Mouse (Mus musculus) kidney, adult 10 weeks (tissue): ENCODE results near the gene Dnase1. TPM values are rescaled to one million over a fixed set of nuclear protein-coding genes. Genes with fewer than 3 reads are reported as not detected.

Experiments used
- polyA plus RNA-seq: library from polyadenylated mRNA; stranded (reverse); fragments of 350-450 nt; fragmentation: Illumina TruSeq; extraction: RNeasy Lipid Tissue Mini Kit (QIAGEN cat#74804); gene quantifications from one replicate; pipeline ENCODE4 v1.2.3, GENCODE M21; 2014; ENCODE audit warnings: low read depth, low replicate concordance

Dnase1 gene
- polyA plus RNA-seq: 591 TPM

GRCm38 (mm10) chr16:4036807-4037206 is at the start of gene Dnase1:
Gene Dnase1, plus strand, starts transcription at chr16:4036942.

GRCm38 (mm10) chr16:4003489-4004398 is 33.0 kb upstream of the Dnase1 start, which contains the start of gene Slx4:
Gene Slx4, minus strand, starts transcription at chr16:4003770.

GRCm38 (mm10) chr16:4077384-4078061 is 40.8 kb downstream of the Dnase1 start, which contains the start of gene Trap1:
Gene Trap1, minus strand, starts transcription at chr16:4077827.

Other genes with a start within 250 kb of the Dnase1 start
- gene Olfr15, start 206.1 kb upstream of the Dnase1 start, polyA plus RNA-seq: not detected
- gene Zfp174, start 189.7 kb upstream of the Dnase1 start, polyA plus RNA-seq: 2.7 TPM
- gene Naa60, start 164.6 kb upstream of the Dnase1 start, polyA plus RNA-seq: 96.9 TPM
- 11.5 TPM for gene Zfp597, start 152.4 kb upstream of the Dnase1 start, polyA plus RNA-seq
- gene Gm20695, start 152.3 kb upstream of the Dnase1 start, polyA plus RNA-seq: 2.8 TPM
- 2.0 TPM for gene 1700037C18Rik, start 128.3 kb upstream of the Dnase1 start, polyA plus RNA-seq
- 28.5 TPM for gene Cluap1, start 128.1 kb upstream of the Dnase1 start, polyA plus RNA-seq
- gene Nlrc3, start 60.3 kb upstream of the Dnase1 start, polyA plus RNA-seq: 0.57 TPM
- gene Slx4, start 33.2 kb upstream of the Dnase1 start, polyA plus RNA-seq: 28.0 TPM
- 103 TPM for gene Trap1, start 40.9 kb downstream of the Dnase1 start, polyA plus RNA-seq
- 11.3 TPM for gene Crebbp, start 177.1 kb downstream of the Dnase1 start, polyA plus RNA-seq